ENCODE assay signal across 8 mouse cellular contexts in genomic region chr6:116266273-116267109, GRCm38 (mm10). TPM values are rescaled to one million over a fixed set of nuclear protein-coding genes. Genes with fewer than 3 reads are reported as not detected.
DNase-seq lines count a peak whose midpoint lies in the region; ATAC-seq and TF ChIP-seq lines count a peak whose summit lies in the region.

No protein-coding gene starts in this region.

- DNase-seq in layer of hippocampus, adult 2 months (ENCODE audit: low spot score in 2 of 2): no peak
- no peak for DNase-seq in layer of hippocampus, postnatal 25 days (ENCODE audit: extremely low spot score in 1 of 2, low spot score in 1 of 2)
- DNase-seq in thymus, adult 18-20 months: peak; percentile 25 to 52
- no peak for DNase-seq in cerebellum, adult 9-10 months
- no peak for DNase-seq in left cerebral cortex, adult 8-10 months (ENCODE audit: low spot score in 2 of 2)

- H3K4me1 ChIP-seq in bone marrow, adult 2 months (ENCODE audit: control insufficient read depth, insufficient read depth, low read length): peaks cover 1% of the 10 kb centered on the region

- peak overlapping the region; percentile 37 for H3K4me3 ChIP-seq in layer of hippocampus, adult 2 months
- peak overlapping the region; percentile 19 for H3K4me3 ChIP-seq in bone marrow, adult 2 months (replicated peaks; ENCODE audit: control insufficient read depth, low read depth, low read length)

- no peak for TF ChIP-seq CTCF in layer of hippocampus, adult 2 months (conservative IDR thresholded peaks at IDR 0.05)
- no peak for TF ChIP-seq CTCF in bone marrow, adult 2 months (IDR thresholded peaks at IDR 0.05; ENCODE audit: control insufficient read depth, insufficient read depth, low read length)

- peak overlapping the region; percentile 11; the same call in 1 of the 2 replicates for H3K27ac ChIP-seq in layer of hippocampus, adult 2 months
- H3K27ac ChIP-seq in bone marrow, adult 2 months (ENCODE audit: control insufficient read depth, insufficient read depth, low read depth, low read length, poor library complexity): peak overlapping the region; percentile 82

- ATAC-seq in hematopoietic stem cell, adult 5-6 weeks (replicated peaks in 1 of 2; ENCODE audit: insufficient read depth in 1 of 2, low FRiP score in 2 of 2, low TSS enrichment in 1 of 2, low read depth in 1 of 2, poor library complexity in 2 of 2, severe bottlenecking in 2 of 2): peak; percentile 67 to 77
- peak; percentile 70 for ATAC-seq in megakaryocyte, adult 5-6 weeks (ENCODE audit: poor library complexity, severe bottlenecking)

- no peak for TF ChIP-seq POLR2A in bone marrow, adult 2 months (IDR thresholded peaks at IDR 0.05; ENCODE audit: borderline replicate concordance, control insufficient read depth, low read depth, low read length)

- 30% methylated on average over 11 of the region's 11 CpGs for WGBS in bone marrow, adult 2 months

RNA-seq across cellular contexts. Expression of gene Zfand4, which starts 2.5 kb away (rescaled TPM):
- total RNA-seq in layer of hippocampus, adult 2 months (2021): 1 to 10 TPM; 8.0 to 8.1 TPM
- total RNA-seq in layer of hippocampus, postnatal 25 days (2021): 1 to 10 TPM; 6.7 to 7.2 TPM
- 4.3 and 13.8 TPM in 2 replicates for polyA plus RNA-seq in bone marrow, adult 2 months (2011; ENCODE audit: insufficient read depth, insufficient read length, low replicate concordance, missing spikeins)
- total RNA-seq in hematopoietic stem cell, adult 5-6 weeks (2017): 23.0 and 32.0 TPM in 2 replicates
- total RNA-seq in megakaryocyte, adult 5-6 weeks (2015): 23.6 and 25.9 TPM in 2 replicates
- 12.0 and 23.0 TPM in 2 replicates for total RNA-seq in megakaryocyte, adult 5-6 weeks (2017)
- 10 to 100 TPM; 10.2 to 13.8 (median 11.9) TPM for total RNA-seq in left cerebral cortex, adult 8-10 months (2022)

RNA-seq across cellular contexts. Expression of gene Washc2, which starts 58.7 kb away (rescaled TPM):
- 100 to 1,000 TPM; 106 to 109 TPM for total RNA-seq in layer of hippocampus, adult 2 months (2021)
- total RNA-seq in layer of hippocampus, postnatal 25 days (2021): 10 to 100 TPM; 91.0 to 95.7 TPM
- polyA plus RNA-seq in bone marrow, adult 2 months (2011; ENCODE audit: insufficient read depth, insufficient read length, low replicate concordance, missing spikeins): 27.5 and 39.4 TPM in 2 replicates
- total RNA-seq in hematopoietic stem cell, adult 5-6 weeks (2017): 51.1 and 55.5 TPM in 2 replicates
- total RNA-seq in megakaryocyte, adult 5-6 weeks (2015): 58.3 and 67.1 TPM in 2 replicates
- 105 and 120 TPM in 2 replicates for total RNA-seq in megakaryocyte, adult 5-6 weeks (2017)
- total RNA-seq in left cerebral cortex, adult 8-10 months (2022): 100 to 1,000 TPM in 2 of 4 experiments, 10 to 100 TPM in 2; 88.3 to 108 (median 95.9) TPM

Comparison
In these comparisons a context has a peak if more than half of its experiments do, and no peak if none do; other contexts are left out.
1. DNase-seq: peak in thymus, adult 18-20 months (2 of 2); none in layer of hippocampus, adult 2 months (0 of 2), layer of hippocampus, postnatal 25 days (0 of 2), cerebellum, adult 9-10 months (single experiment) and left cerebral cortex, adult 8-10 months (0 of 2).